Mouse (Mus musculus) ES-E14 (cell line): ENCODE data around the gene Cdk7.
"Not testable (repeated sequence)": the region's sequence is repeated elsewhere in the genome, so short reads cannot be mapped to it uniquely, and the experiment has no call there.

Experiments
- CHD2 ChIP-seq: IDR thresholded peaks from 2 replicates; pipeline ENCODE4 v1.6.1; 2014; ENCODE audit warnings: mild to moderate bottlenecking, low read depth, low read length, inconsistent platforms
- ZC3H11A ChIP-seq: IDR thresholded peaks from 2 replicates; pipeline ENCODE4 v1.6.1; 2012; ENCODE audit warnings: low read depth, mild to moderate bottlenecking, inconsistent platforms, low read length, borderline replicate concordance
- ZNF384 ChIP-seq: IDR thresholded peaks from 2 replicates; pipeline ENCODE4 v1.6.1; 2012; ENCODE audit warnings: low read depth, low read length, inconsistent platforms

- TF ChIP-seq CHD2, ZC3H11A, ZNF384: not testable (repeated sequence)
Measured at GRCm38 (mm10) chr13:100731462-100732046, 815 bp upstream of the Cdk7 start.
